Mouse (Mus musculus) heart, embryonic 11.5 days (tissue): ENCODE data around the gene Nr2f6. TPM values are rescaled to one million over a fixed set of nuclear protein-coding genes. Genes with fewer than 3 reads are reported as not detected.
"Not testable (repeated sequence)": the region's sequence is repeated elsewhere in the genome, so short reads cannot be mapped to it uniquely, and the experiment has no call there.

Experiments used
- ATAC-seq: fragments of 200-750 bp; cut with Nextera tagmentation; replicated peaks from 2 replicates; pipeline ENCODE4 v1.8.0; 2017; ENCODE audit warnings: moderate library complexity; ENCODE audit not compliant: insufficient number of reproducible peaks, low FRiP score, low TSS enrichment
- H3K27ac ChIP-seq: fragments of 300-500 bp; sonication (generic); 2 replicates; pipeline ENCODE4 v1.5.1; 2014; ENCODE audit warnings: mild to moderate bottlenecking, low read depth, low read length
- H3K27me3 ChIP-seq: fragments of 300-500 bp; sonication (generic); 2 replicates; pipeline ENCODE4 v1.6.1; 2014; ENCODE audit warnings: mild to moderate bottlenecking, low read length, mixed read lengths; ENCODE audit not compliant: control insufficient read depth, insufficient read depth
- H3K36me3 ChIP-seq: fragments of 300-500 bp; sonication (generic); 2 replicates; pipeline ENCODE4 v1.6.1; 2014; ENCODE audit warnings: mild to moderate bottlenecking, low read length, moderate library complexity, mixed read lengths; ENCODE audit not compliant: control insufficient read depth, insufficient read depth
- H3K4me1 ChIP-seq: fragments of 300-500 bp; sonication (generic); 2 replicates; pipeline ENCODE4 v1.6.1; 2014; ENCODE audit warnings: low read length; ENCODE audit not compliant: control insufficient read depth, insufficient read depth
- H3K4me2 ChIP-seq: fragments of 300-500 bp; sonication (generic); 2 replicates; pipeline ENCODE4 v1.6.1; 2014; ENCODE audit warnings: mild to moderate bottlenecking, moderate library complexity
- H3K4me3 ChIP-seq: fragments of 300-500 bp; sonication (generic); 2 replicates; pipeline ENCODE4 v1.5.1; 2014; ENCODE audit warnings: low read depth, low read length
- H3K9ac ChIP-seq: fragments of 300-500 bp; sonication (generic); 2 replicates; pipeline ENCODE4 v1.6.1; 2014; ENCODE audit warnings: mild to moderate bottlenecking, low read depth, low read length, moderate library complexity
- H3K9me3 ChIP-seq: fragments of 300-500 bp; sonication (generic); replicated peaks from 2 replicates; pipeline ENCODE4 v1.6.1; 2016; ENCODE audit warnings: low read length; ENCODE audit not compliant: control insufficient read depth
- WGBS: fragments of 180-500 bp; shearing (Covaris S2); extraction: QIAGEN DNeasy Blood & Tissue Kit; methylation state at CpG from one replicate; pipeline ENCODE4 v1.1.7; 2014; ENCODE audit not compliant: insufficient replicate concordance; 5-methylcytosine and 5-hydroxymethylcytosine counted together
- polyA plus RNA-seq: library from polyadenylated mRNA; unstranded; fragments of >200 nt; fragmentation: Nextera tagmentation; extraction: Ambion mirVana; gene quantifications from 2 replicates; pipeline ENCODE4 v1.2.1, GENCODE M21; 2014

Nr2f6 gene
- polyA plus RNA-seq, 1 experiment from 2014 or later: 47.2 TPM

GRCm38 (mm10) chr8:71358026-71358425 lies 23.7 kb downstream of the Nr2f6 start:
- WGBS: 81% methylated on average over 3 of the region's 3 CpGs
- Histone ChIP-seq H3K4me1 (no peaks in the 10 kb centered on the region), H3K4me3 (no peak overlapping the region), H3K4me2 (no peak overlapping the region), H3K9me3 (no peaks in the 10 kb centered on the region), H3K27me3 (no peaks in the 10 kb centered on the region), H3K36me3 (peaks cover 38% of the 10 kb centered on the region), H3K27ac (no peak overlapping the region), H3K9ac (no peak overlapping the region)
- ATAC-seq: no peak

GRCm38 (mm10) chr8:71351520-71351919 lies 30.2 kb downstream of the Nr2f6 start:
- no peaks in the 10 kb centered on the region for H3K4me1 ChIP-seq
- H3K27ac ChIP-seq: no peak overlapping the region
- H3K36me3 ChIP-seq: peaks cover 49% of the 10 kb centered on the region
- WGBS: 90% methylated on average over 1 of the region's 1 CpGs
- ATAC-seq: no peak
- no peak overlapping the region for H3K9ac ChIP-seq
- no peak overlapping the region for H3K4me3 ChIP-seq
- H3K4me2 ChIP-seq: no peak overlapping the region
- no peaks in the 10 kb centered on the region for H3K9me3 ChIP-seq
- H3K27me3 ChIP-seq: no peaks in the 10 kb centered on the region

DNA sequence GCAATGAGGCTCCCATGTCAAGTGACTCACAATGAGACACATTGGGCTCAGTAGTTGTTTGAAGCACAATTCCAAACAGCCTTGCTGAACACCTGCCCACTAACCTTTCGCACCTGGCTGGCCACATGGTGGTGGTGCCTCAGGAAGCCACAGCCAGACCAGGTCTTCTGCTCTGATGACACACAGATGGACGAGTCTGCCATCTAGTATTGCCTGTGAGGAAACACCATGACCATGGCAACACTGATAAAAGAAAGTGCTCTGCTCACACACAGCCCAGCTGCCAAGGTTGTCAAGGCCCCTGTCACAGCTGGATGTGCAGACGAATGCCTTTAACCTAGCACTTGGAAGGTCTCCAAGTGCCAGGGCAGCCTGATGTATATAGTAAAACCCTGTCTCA lies 30.6 kb downstream of the Nr2f6 start:
- no peak overlapping the region for H3K9ac ChIP-seq
- H3K4me1 ChIP-seq: no peaks in the 10 kb centered on the region
- whole genome bisulfite sequencing: 49% methylated on average over 3 of the region's 3 CpGs
- no peak overlapping the region for H3K4me3 ChIP-seq
- no peak overlapping the region for H3K4me2 ChIP-seq
- no peaks in the 10 kb centered on the region for H3K9me3 ChIP-seq
- H3K27me3 ChIP-seq: no peaks in the 10 kb centered on the region
- H3K36me3 ChIP-seq: peaks cover 49% of the 10 kb centered on the region
- ATAC-seq: no peak
- H3K27ac ChIP-seq: no peak overlapping the region

DNA sequence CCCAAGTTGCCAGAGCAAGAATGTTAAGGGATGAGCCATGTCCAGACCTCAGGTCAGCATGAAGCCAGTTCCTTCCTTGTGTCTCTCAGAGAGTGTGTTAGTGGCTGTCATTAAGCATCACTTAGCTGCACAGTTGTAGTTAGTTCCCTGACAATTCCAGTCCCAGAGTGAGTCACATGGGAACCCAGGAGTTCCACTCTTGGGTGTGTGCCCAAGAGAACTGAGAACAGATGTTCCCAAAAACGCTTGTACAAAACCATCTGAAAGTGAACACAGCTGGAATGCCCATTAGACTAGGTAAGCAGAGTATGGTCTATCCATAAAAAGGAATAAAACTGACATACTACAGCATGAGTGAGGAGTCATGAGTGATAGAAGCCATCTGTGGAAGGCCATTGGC lies 35.2 kb downstream of the Nr2f6 start:
- H3K4me3 ChIP-seq: no peak overlapping the region
- peaks cover 44% of the 10 kb centered on the region for H3K36me3 ChIP-seq
- no peak overlapping the region for H3K27ac ChIP-seq
- 88% methylated on average over 1 of the region's 1 CpGs for WGBS
- no peak for ATAC-seq
- no peaks in the 10 kb centered on the region for H3K4me1 ChIP-seq
- no peaks in the 10 kb centered on the region for H3K9me3 ChIP-seq
- H3K9ac ChIP-seq: no peak overlapping the region
- no peaks in the 10 kb centered on the region for H3K27me3 ChIP-seq
- no peak overlapping the region for H3K4me2 ChIP-seq

DNA sequence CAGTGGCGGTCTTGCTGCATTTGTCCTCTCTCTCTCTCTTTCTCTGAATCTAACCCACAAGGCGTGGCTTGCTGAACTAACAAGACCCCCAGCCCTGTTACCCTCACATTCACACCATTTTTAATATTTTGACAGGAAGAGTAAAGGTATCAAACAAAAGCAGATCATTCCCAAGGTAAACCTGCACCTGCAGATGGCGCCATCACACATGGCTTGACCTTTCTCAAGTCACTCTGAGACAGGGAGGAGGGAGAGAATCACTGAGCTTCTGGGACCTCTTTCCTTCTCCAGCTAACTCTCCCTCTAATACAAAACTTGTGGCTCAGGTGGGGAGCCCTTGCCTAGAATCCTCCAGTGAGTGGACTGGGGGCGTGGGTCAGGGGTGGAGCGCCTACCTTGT lies 41.1 kb downstream of the Nr2f6 start:
- H3K9me3 ChIP-seq: no peaks in the 10 kb centered on the region
- ATAC-seq: no peak
- peaks cover 17% of the 10 kb centered on the region for H3K36me3 ChIP-seq
- H3K4me1 ChIP-seq: no peaks in the 10 kb centered on the region
- no peak overlapping the region for H3K27ac ChIP-seq
- no peak overlapping the region for H3K4me3 ChIP-seq
- no peaks in the 10 kb centered on the region for H3K27me3 ChIP-seq
- H3K4me2 ChIP-seq: no peak overlapping the region
- WGBS: 71% methylated on average over 5 of the region's 5 CpGs
- H3K9ac ChIP-seq: no peak overlapping the region

DNA sequence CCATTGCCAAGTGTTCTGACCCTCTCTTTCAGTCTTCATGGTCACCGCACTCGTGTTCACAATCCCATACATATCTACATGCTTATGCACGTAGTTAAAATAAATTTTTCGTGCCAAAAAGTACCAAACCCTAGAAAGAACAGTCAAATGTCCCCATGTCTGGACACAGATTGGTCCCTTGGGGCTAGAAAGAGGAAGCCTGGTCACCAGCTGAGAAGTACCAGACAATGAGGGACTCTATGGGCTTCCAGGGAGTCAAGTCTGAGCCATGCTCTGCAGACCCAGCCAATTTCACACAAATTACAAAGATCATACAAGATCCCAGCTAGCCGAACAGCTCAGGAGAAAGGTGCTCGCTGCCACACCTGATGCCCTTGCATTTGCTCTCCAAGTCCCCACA lies 43.9 kb downstream of the Nr2f6 start:
- 96% methylated on average over 6 of the region's 6 CpGs for WGBS
- H3K36me3 ChIP-seq, H3K9ac ChIP-seq, H3K27ac ChIP-seq, H3K4me3 ChIP-seq, H3K4me1 ChIP-seq, ATAC-seq, H3K27me3 ChIP-seq, H3K9me3 ChIP-seq, H3K4me2 ChIP-seq: not testable (repeated sequence)

- H3K9me3 ChIP-seq: no peaks in the 10 kb centered on the region
- 84% methylated on average over 1 of the region's 1 CpGs for WGBS
- peaks cover 37% of the 10 kb centered on the region for H3K36me3 ChIP-seq
Measured at GRCm38 (mm10) chr8:71324848-71325247, 56.9 kb downstream of the Nr2f6 start.

More at GRCm38 (mm10) chr8:71324848-71325247, 56.9 kb downstream of the Nr2f6 start:
- Histone ChIP-seq H3K4me1 (no peaks in the 10 kb centered on the region), H3K9ac (no peak overlapping the region), H3K27me3 (no peaks in the 10 kb centered on the region), H3K27ac (no peak overlapping the region), H3K4me3 (no peak overlapping the region), H3K4me2 (no peak overlapping the region)
- no peak for ATAC-seq

Other genes starting within 250 kb of the Nr2f6 start
- gene Myo9b, start 109.2 kb downstream of the Nr2f6 start, polyA plus RNA-seq: 15.1 and 23.3 TPM in 2 replicates
- 113 and 116 TPM in 2 replicates for gene Haus8, start 109.0 kb downstream of the Nr2f6 start, polyA plus RNA-seq
- 73.3 and 80.7 TPM in 2 replicates for gene Use1, start 15.1 kb downstream of the Nr2f6 start, polyA plus RNA-seq
- gene Ocel1, start 10.7 kb downstream of the Nr2f6 start, polyA plus RNA-seq: 2.7 and 2.9 TPM in 2 replicates
- gene Ushbp1, start 13.8 kb upstream of the Nr2f6 start, polyA plus RNA-seq: 3.0 and 4.3 TPM in 2 replicates
- 89.6 and 92.1 TPM in 2 replicates for gene Babam1, start 14.9 kb upstream of the Nr2f6 start, polyA plus RNA-seq
- 21.2 and 23.0 TPM in 2 replicates for gene Ankle1, start 24.1 kb upstream of the Nr2f6 start, polyA plus RNA-seq
- gene Abhd8, start 81.7 kb upstream of the Nr2f6 start, polyA plus RNA-seq: 17.0 and 20.4 TPM in 2 replicates
- 163 and 169 TPM in 2 replicates for gene Mrpl34, start 83.0 kb upstream of the Nr2f6 start, polyA plus RNA-seq
- gene Dda1, start 87.2 kb upstream of the Nr2f6 start, polyA plus RNA-seq: 95.9 and 102 TPM in 2 replicates
- gene Ano8, start 104.0 kb upstream of the Nr2f6 start, polyA plus RNA-seq: 0.90 and 1.4 TPM in 2 replicates
- 4.8 and 5.3 TPM in 2 replicates for gene Gtpbp3, start 106.1 kb upstream of the Nr2f6 start, polyA plus RNA-seq
- gene Plvap, start 129.8 kb upstream of the Nr2f6 start, polyA plus RNA-seq: 148 and 170 TPM in 2 replicates
- gene Ccdc194, start 143.8 kb upstream of the Nr2f6 start, polyA plus RNA-seq: 0.55 and 1.3 TPM in 2 replicates
- 4.2 and 17.4 TPM in 2 replicates for gene Bst2, start 155.5 kb upstream of the Nr2f6 start, polyA plus RNA-seq
- gene Mvb12a, start 161.0 kb upstream of the Nr2f6 start, polyA plus RNA-seq: 59.7 and 63.3 TPM in 2 replicates
- 0.21 and 0.35 TPM in 2 replicates for gene Tmem221, start 176.9 kb upstream of the Nr2f6 start, polyA plus RNA-seq
- gene Nxnl1, start 184.6 kb upstream of the Nr2f6 start, polyA plus RNA-seq: not detected in 2 replicates
- 9.2 and 10.8 TPM in 2 replicates for gene Slc27a1, start 186.9 kb upstream of the Nr2f6 start, polyA plus RNA-seq
- gene Pgls, start 210.2 kb upstream of the Nr2f6 start, polyA plus RNA-seq: 184 and 194 TPM in 2 replicates
- gene Fam129c, start 215.7 kb upstream of the Nr2f6 start, polyA plus RNA-seq: 1.9 and 2.0 TPM in 2 replicates
- 47.8 and 55.6 TPM in 2 replicates for gene Colgalt1, start 229.0 kb upstream of the Nr2f6 start, polyA plus RNA-seq